Mouse (Mus musculus) forebrain, embryonic 13.5 days (tissue): Measurements from ENCODE around the gene Tchh. TPM values are rescaled to one million over a fixed set of nuclear protein-coding genes. Genes with fewer than 3 reads are reported as not detected.
"Not testable (repeated sequence)": the region's sequence is repeated elsewhere in the genome, so short reads cannot be mapped to it uniquely, and the experiment has no call there.

Experiments
- ATAC-seq: fragments of 200-750 bp; cut with Nextera tagmentation; 2 replicates; pipeline ENCODE4 v1.8.0; 2017
- H3K27ac ChIP-seq: fragments of 300-500 bp; sonication (generic); 2 replicates; pipeline ENCODE4 v1.5.1; 2015; ENCODE audit warnings: inconsistent platforms, mild to moderate bottlenecking, moderate library complexity
- H3K27me3 ChIP-seq: fragments of 300-500 bp; sonication (generic); 2 replicates; pipeline ENCODE4 v1.6.1; 2015; ENCODE audit warnings: mild to moderate bottlenecking, inconsistent platforms
- H3K36me3 ChIP-seq: fragments of 300-500 bp; sonication (generic); 2 replicates; pipeline ENCODE4 v1.6.1; 2015; ENCODE audit warnings: mild to moderate bottlenecking, inconsistent platforms; ENCODE audit not compliant: poor library complexity, severe bottlenecking
- H3K4me1 ChIP-seq: fragments of 300-500 bp; sonication (generic); 2 replicates; pipeline ENCODE4 v1.6.1; 2015; ENCODE audit warnings: inconsistent platforms
- H3K4me2 ChIP-seq: fragments of 300-500 bp; sonication (generic); 2 replicates; pipeline ENCODE4 v1.6.1; 2015; ENCODE audit warnings: inconsistent platforms, mild to moderate bottlenecking, moderate library complexity
- H3K4me3 ChIP-seq: fragments of 300-500 bp; sonication (generic); 2 replicates; pipeline ENCODE4 v1.5.1; 2015; ENCODE audit warnings: mild to moderate bottlenecking, inconsistent platforms
- H3K9ac ChIP-seq: fragments of 300-500 bp; sonication (generic); 2 replicates; pipeline ENCODE4 v1.6.1; 2015; ENCODE audit warnings: mild to moderate bottlenecking, inconsistent platforms
- H3K9me3 ChIP-seq: fragments of 300-500 bp; sonication (generic); replicated peaks from 2 replicates; pipeline ENCODE4 v1.6.1; 2016; ENCODE audit warnings: inconsistent platforms
- WGBS: fragments of 180-500 bp; shearing (Covaris S2); methylation state at CpG from one replicate; pipeline ENCODE4 v1.1.7; 2015; 5-methylcytosine and 5-hydroxymethylcytosine counted together
- polyA plus RNA-seq: library from polyadenylated mRNA; unstranded; fragments of >200 nt; fragmentation: Nextera tagmentation; extraction: Ambion mirVana; gene quantifications from 2 replicates; pipeline ENCODE4 v1.2.1, GENCODE M21; 2015

Gene Tchh
- polyA plus RNA-seq, 1 experiment from 2014 or later, result 0.37 TPM

- Histone ChIP-seq H3K27me3 (peaks cover 54% of the 10 kb centered on the region), H3K36me3 (no peaks in the 10 kb centered on the region), H3K4me1 (peaks cover 25% of the 10 kb centered on the region), H3K4me3 (peak overlapping the region; percentile 56), H3K9me3 (no peaks in the 10 kb centered on the region), H3K4me2 (peak overlapping the region; percentile 93), H3K9ac (peak overlapping the region; percentile 56), H3K27ac (no peak overlapping the region)
- ATAC-seq, result peak; percentile 63
- under 1% methylated on average over 59 of the region's 59 CpGs for WGBS
These were observed 5.2 kb downstream of the Tchh start for GRCm38 (mm10) chr3:93447138-93447841.

DNA sequence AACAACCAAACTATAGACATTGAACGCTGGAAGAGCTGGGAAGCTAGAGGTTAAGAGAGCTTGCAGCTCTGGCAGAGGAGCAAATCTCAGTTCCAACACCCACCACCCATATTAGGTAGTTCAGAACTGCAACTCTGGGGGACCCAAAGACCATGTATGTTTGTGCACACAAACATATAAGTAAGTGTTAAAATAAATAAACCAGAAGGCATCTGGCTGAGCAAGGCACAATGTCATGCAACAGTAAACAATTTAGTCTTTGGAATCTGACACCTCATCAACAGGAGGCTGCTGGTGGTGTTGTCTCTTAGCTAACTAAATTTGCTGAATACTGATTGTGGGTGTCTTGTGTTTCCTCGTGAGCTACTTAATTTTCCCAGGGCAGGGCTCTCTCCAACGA is 24.4 kb downstream of the Tchh start:
- Histone ChIP-seq H3K4me1 (no peaks in the 10 kb centered on the region), H3K27ac (no peak overlapping the region), H3K36me3 (no peaks in the 10 kb centered on the region), H3K4me2 (no peak overlapping the region), H3K9me3 (no peaks in the 10 kb centered on the region), H3K9ac (no peak overlapping the region), H3K4me3 (no peak overlapping the region), H3K27me3 (no peaks in the 10 kb centered on the region)
- WGBS, result 77% methylated on average over 3 of the region's 3 CpGs
- no peak for ATAC-seq

DNA sequence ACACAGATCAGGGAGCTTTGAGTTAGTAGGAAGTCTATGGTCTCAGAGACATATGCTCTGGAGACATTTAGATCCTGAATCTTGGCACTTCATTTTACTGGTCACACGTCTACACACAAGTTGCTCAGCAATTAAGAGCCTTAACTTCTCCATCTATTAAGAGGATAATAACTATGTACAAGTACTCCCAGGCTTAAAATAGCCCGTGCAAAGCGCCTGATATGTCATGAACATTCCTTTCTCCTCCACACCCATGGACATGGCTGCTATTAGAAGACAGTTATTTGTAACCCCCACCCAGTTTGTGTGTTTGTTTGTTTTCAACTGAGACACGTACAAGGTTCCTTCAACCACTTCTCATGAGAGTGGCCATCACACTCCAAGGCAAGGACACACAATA is 25.0 kb downstream of the Tchh start:
- Histone ChIP-seq H3K4me1 (no peaks in the 10 kb centered on the region), H3K4me3 (no peak overlapping the region), H3K4me2 (no peak overlapping the region), H3K27me3 (no peaks in the 10 kb centered on the region), H3K36me3 (no peaks in the 10 kb centered on the region), H3K27ac (no peak overlapping the region), H3K9ac (no peak overlapping the region), H3K9me3 (no peaks in the 10 kb centered on the region)
- WGBS, result 86% methylated on average over 4 of the region's 4 CpGs
- no peak for ATAC-seq

- Histone ChIP-seq H3K36me3 (no peaks in the 10 kb centered on the region), H3K4me1 (no peaks in the 10 kb centered on the region), H3K27me3 (no peaks in the 10 kb centered on the region), H3K4me2 (no peak within 1 kb of the TSS), H3K4me3 (no peak within 1 kb of the TSS), H3K27ac (no peak within 1 kb of the TSS), H3K9ac (no peak within 1 kb of the TSS), H3K9me3 (no peaks in the 10 kb centered on the region)
- WGBS, result 70% methylated on average over 5 of the region's 5 CpGs
- no peak for ATAC-seq
These were observed 26.4 kb downstream of the Tchh start, which contains the start of gene Tchhl1 for GRCm38 (mm10) chr3:93468561-93468960. Tchhl1 (plus strand) TSS chr3:93468754.

DNA sequence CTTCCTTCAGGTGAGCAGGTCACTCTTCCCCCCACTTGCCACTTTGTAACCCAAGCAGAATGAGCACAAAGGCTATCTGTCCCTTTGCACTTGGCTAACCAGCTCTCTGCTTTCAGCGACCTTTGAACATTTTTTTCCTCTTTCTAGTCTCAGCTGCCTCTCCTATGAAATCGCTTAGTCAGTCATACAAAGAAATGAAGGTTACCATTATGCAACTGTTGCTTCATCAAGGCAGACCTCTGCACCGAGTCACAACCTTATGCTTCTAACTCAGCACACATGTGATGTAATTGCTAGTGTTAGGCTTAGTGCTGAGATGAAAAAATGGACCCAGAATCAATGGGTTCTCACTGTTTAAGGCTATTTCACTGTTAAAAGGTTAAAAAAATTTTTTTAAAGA is 27.5 kb downstream of the Tchh start:
- H3K4me2 ChIP-seq, result no peak overlapping the region
- H3K4me1 ChIP-seq, result no peaks in the 10 kb centered on the region
- WGBS, result 86% methylated on average over 3 of the region's 3 CpGs

DNA sequence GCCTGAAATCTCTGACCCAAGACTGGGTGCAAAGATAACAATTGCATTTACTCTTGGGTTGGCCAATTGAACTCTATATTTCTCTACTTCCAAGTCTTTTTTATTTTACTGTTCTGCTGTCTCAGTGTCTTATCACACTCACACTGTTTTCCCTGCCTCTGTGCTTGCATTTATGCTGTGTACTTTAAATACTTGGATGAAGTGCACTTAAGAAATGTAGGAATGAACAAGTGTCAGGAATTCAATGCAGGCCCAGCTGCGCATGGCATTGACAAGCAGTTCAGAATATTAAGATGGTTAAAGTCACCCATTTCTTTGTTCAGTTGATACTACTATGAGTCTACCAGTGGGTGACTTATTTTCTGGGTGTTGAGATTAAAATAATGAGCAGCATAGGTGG is 37.9 kb downstream of the Tchh start:
- Histone ChIP-seq H3K27me3 (no peaks in the 10 kb centered on the region), H3K4me1 (no peaks in the 10 kb centered on the region), H3K4me2 (no peak overlapping the region), H3K4me3 (no peak overlapping the region), H3K9ac (no peak overlapping the region), H3K9me3 (no peaks in the 10 kb centered on the region), H3K36me3 (no peaks in the 10 kb centered on the region), H3K27ac (no peak overlapping the region)
- no peak for ATAC-seq
- WGBS, result 93% methylated on average over 1 of the region's 1 CpGs

More for the DNA sequence above, 27.5 kb downstream of the Tchh start:
- no peak overlapping the region for H3K27ac ChIP-seq
- H3K36me3 ChIP-seq, result no peaks in the 10 kb centered on the region
- no peak for ATAC-seq
- no peaks in the 10 kb centered on the region for H3K9me3 ChIP-seq
- no peaks in the 10 kb centered on the region for H3K27me3 ChIP-seq
- H3K4me3 ChIP-seq, result no peak overlapping the region
- no peak overlapping the region for H3K9ac ChIP-seq

GRCm38 (mm10) chr3:93481982-93482616 is 40.0 kb downstream of the Tchh start:
- H3K4me2 ChIP-seq, result no peak overlapping the region
- 77% methylated on average over 2 of the region's 2 CpGs for WGBS
- no peaks in the 10 kb centered on the region for H3K4me1 ChIP-seq
- H3K9me3 ChIP-seq, result no peaks in the 10 kb centered on the region
- no peak for ATAC-seq
- H3K27me3 ChIP-seq, result no peaks in the 10 kb centered on the region
- H3K4me3 ChIP-seq, result no peak overlapping the region
- no peaks in the 10 kb centered on the region for H3K36me3 ChIP-seq
- H3K9ac ChIP-seq, result no peak overlapping the region
- H3K27ac ChIP-seq, result no peak overlapping the region

GRCm38 (mm10) chr3:93485611-93486010 is 43.5 kb downstream of the Tchh start:
- Histone ChIP-seq H3K9me3 (no peaks in the 10 kb centered on the region), H3K4me1 (no peaks in the 10 kb centered on the region), H3K4me2 (no peak overlapping the region), H3K27me3 (no peaks in the 10 kb centered on the region), H3K36me3 (no peaks in the 10 kb centered on the region), H3K27ac (no peak overlapping the region), H3K4me3 (no peak overlapping the region), H3K9ac (no peak overlapping the region)
- WGBS, result 92% methylated on average over 3 of the region's 3 CpGs
- ATAC-seq, result no peak

DNA sequence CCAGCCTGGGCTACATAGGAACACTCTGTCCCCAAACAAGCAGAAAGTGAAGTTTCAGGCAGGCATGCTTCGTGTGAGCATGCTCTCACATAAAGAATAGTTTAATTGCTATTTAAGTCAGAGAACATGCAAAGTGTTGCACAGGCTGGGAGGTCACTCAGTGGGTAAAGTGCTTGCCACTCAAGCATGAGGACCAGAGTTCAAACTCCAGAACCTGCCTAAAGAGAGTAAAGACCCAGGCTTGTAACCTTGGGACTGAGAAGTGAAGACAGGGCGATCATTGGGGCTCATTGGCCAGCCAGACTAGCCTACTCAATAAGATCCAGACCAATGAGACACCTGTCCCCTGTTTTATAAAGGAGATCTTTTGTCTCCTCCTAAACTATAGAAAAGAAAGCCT is 46.4 kb downstream of the Tchh start:
- Histone ChIP-seq H3K36me3 (no peaks in the 10 kb centered on the region), H3K27ac (no peak overlapping the region)
- WGBS, result 89% methylated on average over 2 of the region's 2 CpGs

DNA sequence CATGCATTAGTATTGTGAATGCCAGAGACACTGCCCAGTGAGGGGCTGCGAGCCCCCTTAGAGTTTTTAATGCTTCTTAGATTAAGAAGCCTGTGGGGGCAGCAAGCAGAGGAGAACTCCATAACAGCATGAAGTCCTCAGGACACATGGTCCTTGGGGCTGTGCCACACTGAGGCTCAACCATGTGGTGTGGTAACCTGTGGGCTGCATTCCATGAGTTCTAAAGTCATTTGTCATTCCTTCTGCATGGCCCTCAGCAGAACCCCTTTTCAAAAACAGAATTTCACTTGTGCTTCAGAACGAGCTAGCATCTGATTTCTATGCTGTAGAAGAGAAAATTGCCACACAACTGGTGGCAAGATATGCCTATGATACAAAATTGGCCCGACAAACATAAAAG is 50.0 kb downstream of the Tchh start:
- H3K4me3 ChIP-seq, result no peak overlapping the region
- no peak overlapping the region for H3K27ac ChIP-seq
- ATAC-seq, result no peak
- WGBS, result 73% methylated on average over 3 of the region's 3 CpGs
- H3K9ac ChIP-seq, result no peak overlapping the region
- no peaks in the 10 kb centered on the region for H3K4me1 ChIP-seq
- no peak overlapping the region for H3K4me2 ChIP-seq
- H3K27me3 ChIP-seq, result no peaks in the 10 kb centered on the region
- no peaks in the 10 kb centered on the region for H3K36me3 ChIP-seq
- no peaks in the 10 kb centered on the region for H3K9me3 ChIP-seq

More for the DNA sequence above, 46.4 kb downstream of the Tchh start:
- no peak overlapping the region for H3K9ac ChIP-seq
- no peaks in the 10 kb centered on the region for H3K27me3 ChIP-seq
- no peaks in the 10 kb centered on the region for H3K9me3 ChIP-seq
- H3K4me3 ChIP-seq, result no peak overlapping the region
- H3K4me1 ChIP-seq, result no peaks in the 10 kb centered on the region
- ATAC-seq, result no peak
- H3K4me2 ChIP-seq, result no peak overlapping the region

DNA sequence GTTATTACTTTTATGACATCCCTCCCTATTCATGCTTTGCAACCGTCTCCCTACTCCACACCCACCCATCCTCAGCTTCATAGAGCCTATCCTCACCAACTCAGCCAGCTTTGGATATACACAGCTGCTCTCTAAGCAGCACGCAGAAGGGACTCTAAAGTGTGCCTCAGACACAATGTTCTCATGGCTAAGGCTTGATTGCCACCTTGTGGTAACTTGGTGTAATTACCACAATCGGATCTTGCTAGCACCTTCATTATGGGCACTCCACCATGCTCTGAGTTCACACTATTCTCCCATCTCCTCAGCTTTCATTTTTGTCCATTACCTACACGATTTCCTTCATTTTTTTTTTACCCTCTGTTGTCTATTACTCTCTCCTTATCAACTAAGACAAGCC is 51.9 kb downstream of the Tchh start:
- ATAC-seq, result peak; percentile 97
- Histone ChIP-seq H3K36me3 (no peaks in the 10 kb centered on the region), H3K4me3 (no peak overlapping the region), H3K27ac (no peak overlapping the region), H3K9me3 (no peaks in the 10 kb centered on the region), H3K4me1 (no peaks in the 10 kb centered on the region), H3K9ac (no peak overlapping the region), H3K27me3 (no peaks in the 10 kb centered on the region), H3K4me2 (no peak overlapping the region)
- WGBS, result 3% methylated on average over 4 of the region's 4 CpGs

DNA sequence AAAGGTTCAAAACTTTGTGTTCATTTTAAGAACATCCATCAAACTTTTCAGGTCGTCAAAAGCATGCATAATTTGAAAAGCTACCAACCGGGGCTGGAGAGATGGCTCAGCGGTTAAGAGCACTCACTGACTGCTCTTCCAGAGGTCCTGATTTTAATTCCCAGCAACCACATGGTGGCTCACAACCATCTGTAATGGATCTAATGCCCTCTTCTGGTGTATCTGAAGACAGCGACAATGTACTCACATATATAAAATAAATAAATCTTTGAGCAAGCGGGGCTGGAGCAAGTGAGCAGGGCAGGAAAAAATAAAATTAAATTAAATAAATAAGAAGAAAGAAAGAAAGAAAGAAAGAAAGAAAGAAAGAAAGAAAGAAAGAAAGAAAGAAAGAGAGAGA is 52.6 kb downstream of the Tchh start:
- H3K4me2 ChIP-seq, ATAC-seq: not testable (repeated sequence)
- WGBS, result 33% methylated on average over 5 of the region's 5 CpGs

DNA sequence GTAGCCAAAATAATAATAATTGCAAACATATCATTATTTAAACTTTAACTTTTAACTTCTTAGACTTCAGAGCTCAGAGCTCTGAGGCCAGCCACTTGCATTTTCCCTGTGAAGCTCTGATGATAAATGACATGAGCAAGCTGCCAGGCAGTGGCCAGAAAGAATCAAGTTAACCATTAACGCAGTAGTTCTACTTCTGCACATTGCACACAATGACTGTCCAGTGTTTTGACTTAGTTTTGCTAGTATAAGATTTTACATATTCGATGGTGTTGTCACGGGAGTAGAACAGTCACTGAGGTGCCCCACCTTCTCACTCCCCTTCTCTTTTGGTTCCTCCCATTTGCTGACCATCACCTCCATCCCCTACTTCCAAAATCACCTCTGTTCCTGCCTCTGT is 55.0 kb downstream of the Tchh start:
- no peaks in the 10 kb centered on the region for H3K27me3 ChIP-seq
- H3K4me3 ChIP-seq, result no peak overlapping the region
- WGBS, result 89% methylated on average over 3 of the region's 3 CpGs
- no peak overlapping the region for H3K4me2 ChIP-seq
- H3K9me3 ChIP-seq, result no peaks in the 10 kb centered on the region
- H3K9ac ChIP-seq, result no peak overlapping the region
- no peaks in the 10 kb centered on the region for H3K4me1 ChIP-seq
- H3K36me3 ChIP-seq, result no peaks in the 10 kb centered on the region
- ATAC-seq, result no peak
- H3K27ac ChIP-seq, result no peak overlapping the region

More for the DNA sequence above, 52.6 kb downstream of the Tchh start:
- H3K27ac ChIP-seq, H3K9ac ChIP-seq, H3K27me3 ChIP-seq, H3K4me3 ChIP-seq, H3K9me3 ChIP-seq, H3K4me1 ChIP-seq, H3K36me3 ChIP-seq: not testable (repeated sequence)
